Mouse (Mus musculus) midbrain, embryonic 13.5 days (tissue): Measurements from ENCODE around the gene Usf1. TPM values are rescaled to one million over a fixed set of nuclear protein-coding genes. Genes with fewer than 3 reads are reported as not detected.

Experiments used
- ATAC-seq: fragments of 200-750 bp; cut with Nextera tagmentation; 2 replicates; pipeline ENCODE4 v1.8.0; 2017; ENCODE audit warnings: mild to moderate bottlenecking, moderate TSS enrichment, moderate library complexity
- H3K27ac ChIP-seq: fragments of 300-500 bp; sonication (generic); 2 replicates; pipeline ENCODE4 v1.5.1; 2015; ENCODE audit warnings: inconsistent platforms, mild to moderate bottlenecking, moderate library complexity
- H3K27me3 ChIP-seq: fragments of 300-500 bp; sonication (generic); 2 replicates; pipeline ENCODE4 v1.6.1; 2015; ENCODE audit warnings: mild to moderate bottlenecking, inconsistent platforms
- H3K36me3 ChIP-seq: fragments of 300-500 bp; sonication (generic); 2 replicates; pipeline ENCODE4 v1.6.1; 2015; ENCODE audit warnings: mild to moderate bottlenecking, inconsistent platforms
- H3K4me1 ChIP-seq: fragments of 300-500 bp; sonication (generic); replicated peaks from 2 replicates; pipeline ENCODE4 v1.6.1; 2015; ENCODE audit warnings: inconsistent platforms
- H3K4me2 ChIP-seq: fragments of 300-500 bp; sonication (generic); replicated peaks from 2 replicates; pipeline ENCODE4 v1.6.1; 2015; ENCODE audit warnings: moderate library complexity, mild to moderate bottlenecking, inconsistent platforms
- H3K4me3 ChIP-seq: fragments of 300-500 bp; sonication (generic); replicated peaks from 2 replicates; pipeline ENCODE4 v1.5.1; 2015; ENCODE audit warnings: mild to moderate bottlenecking, inconsistent platforms
- H3K9ac ChIP-seq: fragments of 300-500 bp; sonication (generic); replicated peaks from 2 replicates; pipeline ENCODE4 v1.6.1; 2015; ENCODE audit warnings: mild to moderate bottlenecking, inconsistent platforms
- H3K9me3 ChIP-seq: fragments of 300-500 bp; sonication (generic); 2 replicates; pipeline ENCODE4 v1.6.1; 2016; ENCODE audit warnings: mild to moderate bottlenecking, inconsistent platforms
- WGBS: fragments of 180-500 bp; shearing (Covaris S2); methylation state at CpG from one replicate; pipeline ENCODE4 v1.1.7; 2015; 5-methylcytosine and 5-hydroxymethylcytosine counted together
- polyA plus RNA-seq: library from polyadenylated mRNA; unstranded; fragments of >200 nt; fragmentation: Nextera tagmentation; extraction: Ambion mirVana; gene quantifications from 2 replicates; pipeline ENCODE4 v1.2.1, GENCODE M21; 2015

Gene Usf1
- polyA plus RNA-seq, 1 experiment from 2014 or later = 237 TPM

GRCm38 (mm10) chr1:171441466-171442412 lies 30.6 kb downstream of the Usf1 start:
- H3K9me3 ChIP-seq = peaks cover 6% of the 10 kb centered on the region; the same call in 1 of the 2 replicates
- no peak for ATAC-seq
- H3K27ac ChIP-seq = no peak overlapping the region
- no peak overlapping the region for H3K4me2 ChIP-seq
- H3K4me3 ChIP-seq = no peak overlapping the region
- H3K36me3 ChIP-seq = no peaks in the 10 kb centered on the region
- peaks cover 19% of the 10 kb centered on the region for H3K4me1 ChIP-seq
- 66% methylated on average over 7 of the region's 7 CpGs for WGBS
- no peak overlapping the region for H3K9ac ChIP-seq
- peaks cover 45% of the 10 kb centered on the region for H3K27me3 ChIP-seq

DNA sequence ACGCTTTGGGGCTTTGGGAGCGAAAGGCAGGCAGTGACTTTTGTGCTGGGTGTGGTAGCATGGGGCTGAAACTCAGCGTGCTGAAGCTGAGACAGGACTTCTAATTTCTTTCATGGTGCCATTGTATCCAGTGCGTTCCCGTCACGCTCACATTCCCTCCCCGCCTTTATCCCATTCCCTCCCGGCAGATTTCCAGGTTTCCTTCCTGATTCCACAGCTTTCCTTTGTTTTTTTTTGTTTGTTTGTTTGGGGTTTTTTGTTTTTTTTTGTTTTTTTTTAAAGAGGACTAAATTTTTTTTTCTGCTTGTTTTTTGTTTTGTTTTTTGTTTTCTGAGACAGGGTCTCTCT lies 31.3 kb downstream of the Usf1 start:
- Histone ChIP-seq H3K4me1 (peaks cover 15% of the 10 kb centered on the region), H3K4me3 (no peak overlapping the region), H3K27ac (no peak overlapping the region), H3K27me3 (peaks cover 39% of the 10 kb centered on the region), H3K9me3 (peaks cover 6% of the 10 kb centered on the region; the same call in 1 of the 2 replicates), H3K9ac (no peak overlapping the region), H3K36me3 (no peaks in the 10 kb centered on the region), H3K4me2 (no peak overlapping the region)
- WGBS = 56% methylated on average over 8 of the region's 8 CpGs
- no peak for ATAC-seq

- Histone ChIP-seq H3K9ac (no peak overlapping the region), H3K27me3 (peaks cover 12% of the 10 kb centered on the region), H3K27ac (no peak overlapping the region), H3K4me2 (no peak overlapping the region), H3K4me1 (0 out of 2 replicates have a peak, but pooled peaks cover under 1% of the 10 kb centered on the region), H3K36me3 (no peaks in the 10 kb centered on the region), H3K4me3 (no peak overlapping the region), H3K9me3 (peaks cover 6% of the 10 kb centered on the region; the same call in 1 of the 2 replicates)
- WGBS = 89% methylated on average over 5 of the region's 5 CpGs
- ATAC-seq = no peak
Observed at GRCm38 (mm10) chr1:171445050-171445449, 33.9 kb downstream of the Usf1 start.

DNA sequence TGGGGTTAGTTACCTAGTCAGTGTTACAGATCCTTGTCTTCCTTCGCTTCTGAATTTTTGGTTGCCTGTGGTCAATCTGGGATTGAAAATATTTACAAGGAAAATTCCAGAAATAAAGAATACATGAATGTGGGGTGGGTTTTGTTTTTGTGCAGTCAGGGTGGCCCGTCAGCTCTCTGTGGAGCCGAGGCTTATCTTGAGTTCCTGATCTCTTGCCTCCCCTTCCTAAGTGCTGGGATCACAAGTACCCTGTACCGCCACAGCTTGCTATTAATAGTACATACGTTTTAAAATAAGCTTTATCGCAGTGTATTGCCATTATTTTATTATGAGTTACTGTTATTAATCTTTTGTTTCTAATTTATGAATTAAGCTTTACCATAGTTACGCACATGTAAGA lies 35.7 kb downstream of the Usf1 start:
- no peak for ATAC-seq
- Histone ChIP-seq H3K36me3 (no peaks in the 10 kb centered on the region), H3K27me3 (no peaks in the 10 kb centered on the region), H3K9ac (no peak overlapping the region), H3K4me1 (no peaks in the 10 kb centered on the region), H3K27ac (no peak overlapping the region), H3K9me3 (peaks cover 6% of the 10 kb centered on the region; the same call in 1 of the 2 replicates), H3K4me3 (no peak overlapping the region), H3K4me2 (no peak overlapping the region)
- 83% methylated on average over 7 of the region's 7 CpGs for WGBS

DNA sequence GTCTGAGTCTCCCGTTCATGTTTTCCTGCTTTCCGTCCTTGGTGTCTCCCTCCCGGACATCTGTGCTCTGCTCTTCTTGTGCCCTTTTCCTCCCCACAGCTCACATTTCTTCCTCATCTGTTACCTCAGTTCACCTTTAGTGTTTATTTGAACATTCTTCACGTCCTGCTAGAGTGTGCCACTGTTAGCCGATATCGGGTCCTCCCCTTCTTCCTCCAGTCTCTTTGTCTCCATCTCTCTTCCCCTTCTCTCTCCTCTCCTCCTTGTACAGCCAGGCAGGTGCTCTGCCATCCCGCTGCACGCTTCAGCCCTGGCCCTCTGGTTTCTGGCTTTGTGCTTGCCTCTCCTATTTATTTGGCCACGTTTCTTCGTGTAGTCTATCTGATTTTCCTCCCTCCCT lies 36.6 kb downstream of the Usf1 start:
- Histone ChIP-seq H3K27ac (no peak overlapping the region), H3K36me3 (no peaks in the 10 kb centered on the region), H3K27me3 (no peaks in the 10 kb centered on the region), H3K4me2 (no peak overlapping the region), H3K4me3 (no peak overlapping the region), H3K4me1 (no peaks in the 10 kb centered on the region), H3K9ac (no peak overlapping the region), H3K9me3 (peaks cover 6% of the 10 kb centered on the region; the same call in 1 of the 2 replicates)
- 84% methylated on average over 10 of the region's 10 CpGs for WGBS
- ATAC-seq = no peak

DNA sequence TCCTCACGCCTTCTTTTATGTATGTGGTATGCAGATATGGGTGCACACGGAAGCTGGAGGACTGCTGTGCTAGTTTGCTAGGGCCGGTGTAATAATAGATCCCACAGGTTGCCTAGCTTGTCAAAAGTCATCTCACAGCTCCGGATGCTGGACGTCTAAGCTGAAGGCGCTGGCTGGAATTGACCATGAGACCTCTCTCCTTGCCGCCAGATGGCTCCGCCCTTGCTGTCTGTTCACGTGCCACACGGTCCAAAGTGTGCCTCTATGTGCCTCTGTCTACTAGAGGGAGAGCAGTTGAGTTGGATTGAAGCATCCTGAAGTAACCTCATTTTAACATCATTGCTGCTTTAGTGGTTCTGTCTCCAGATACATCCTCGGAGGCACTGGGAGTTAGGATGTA lies 38.9 kb downstream of the Usf1 start:
- H3K4me1 ChIP-seq = no peaks in the 10 kb centered on the region
- no peak overlapping the region for H3K4me2 ChIP-seq
- no peaks in the 10 kb centered on the region for H3K9me3 ChIP-seq
- H3K36me3 ChIP-seq = no peaks in the 10 kb centered on the region
- 86% methylated on average over 11 of the region's 11 CpGs for WGBS
- H3K9ac ChIP-seq = no peak overlapping the region
- no peak for ATAC-seq
- no peak overlapping the region for H3K27ac ChIP-seq
- H3K27me3 ChIP-seq = no peaks in the 10 kb centered on the region
- H3K4me3 ChIP-seq = no peak overlapping the region

GRCm38 (mm10) chr1:171451001-171451400 lies 39.9 kb downstream of the Usf1 start:
- no peak for ATAC-seq

GRCm38 (mm10) chr1:171452522-171452921 lies 41.4 kb downstream of the Usf1 start:
- WGBS = 81% methylated on average over 5 of the region's 5 CpGs
- H3K9ac ChIP-seq = no peak overlapping the region
- no peaks in the 10 kb centered on the region for H3K36me3 ChIP-seq
- H3K27ac ChIP-seq = no peak overlapping the region
- no peak for ATAC-seq
- no peaks in the 10 kb centered on the region for H3K27me3 ChIP-seq
- H3K4me1 ChIP-seq = no peaks in the 10 kb centered on the region
- no peaks in the 10 kb centered on the region for H3K9me3 ChIP-seq
- no peak overlapping the region for H3K4me2 ChIP-seq
- H3K4me3 ChIP-seq = no peak overlapping the region

More at GRCm38 (mm10) chr1:171451001-171451400, 39.9 kb downstream of the Usf1 start:
- Histone ChIP-seq H3K27me3 (no peaks in the 10 kb centered on the region), H3K4me3 (no peak overlapping the region), H3K4me1 (no peaks in the 10 kb centered on the region), H3K9me3 (no peaks in the 10 kb centered on the region), H3K9ac (no peak overlapping the region), H3K36me3 (no peaks in the 10 kb centered on the region), H3K4me2 (no peak overlapping the region), H3K27ac (no peak overlapping the region)
- 90% methylated on average over 10 of the region's 10 CpGs for WGBS

DNA sequence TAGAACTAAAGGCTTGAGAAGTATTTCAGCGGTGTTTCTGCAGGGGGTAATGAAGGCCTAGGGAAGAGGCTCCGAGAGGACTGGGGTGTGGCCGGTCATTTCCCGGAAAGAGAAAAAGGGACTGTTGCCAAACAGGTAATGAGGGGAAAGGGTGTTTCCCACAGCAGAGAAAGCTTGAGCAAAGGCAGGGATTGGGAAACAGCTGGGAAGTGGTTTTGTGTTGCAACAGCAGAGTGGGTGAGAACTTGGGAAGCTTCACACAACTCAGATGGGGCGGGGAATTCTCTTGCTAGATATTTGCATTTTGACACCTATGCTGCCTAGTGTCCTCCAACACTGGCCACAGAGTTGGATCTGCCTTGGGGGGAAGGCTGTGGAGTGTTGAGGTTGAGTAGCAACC lies 41.8 kb downstream of the Usf1 start:
- H3K4me1 ChIP-seq = no peaks in the 10 kb centered on the region
- H3K36me3 ChIP-seq = no peaks in the 10 kb centered on the region
- no peak overlapping the region for H3K4me2 ChIP-seq
- no peak overlapping the region for H3K27ac ChIP-seq
- no peak overlapping the region for H3K9ac ChIP-seq
- H3K27me3 ChIP-seq = no peaks in the 10 kb centered on the region
- 90% methylated on average over 5 of the region's 5 CpGs for WGBS
- no peaks in the 10 kb centered on the region for H3K9me3 ChIP-seq
- ATAC-seq = no peak
- H3K4me3 ChIP-seq = no peak overlapping the region

DNA sequence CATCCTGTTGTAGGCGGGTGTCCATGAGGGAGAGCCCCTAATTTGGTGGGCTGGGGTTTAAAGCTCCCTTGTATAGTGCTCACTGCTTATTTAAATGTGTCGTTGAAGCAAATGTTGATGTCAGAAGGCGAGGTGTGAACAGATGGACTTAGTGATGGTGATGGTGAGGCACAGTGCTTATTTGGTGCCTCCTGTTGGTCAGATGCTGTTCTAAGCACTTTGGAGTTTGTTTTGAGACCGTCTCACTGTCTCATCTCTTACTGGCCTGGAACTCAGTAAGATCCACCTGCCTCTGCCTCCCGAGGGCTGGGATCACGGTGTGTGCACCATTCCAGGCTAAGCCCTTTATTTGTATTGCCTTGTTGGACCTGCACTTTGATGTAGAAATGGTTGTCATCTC lies 43.8 kb downstream of the Usf1 start:
- H3K4me1 ChIP-seq = peaks cover 5% of the 10 kb centered on the region
- WGBS = 83% methylated on average over 6 of the region's 6 CpGs
- H3K36me3 ChIP-seq = no peaks in the 10 kb centered on the region
- H3K27me3 ChIP-seq = no peaks in the 10 kb centered on the region
- no peak overlapping the region for H3K4me2 ChIP-seq
- ATAC-seq = no peak
- H3K9me3 ChIP-seq = no peaks in the 10 kb centered on the region
- no peak overlapping the region for H3K4me3 ChIP-seq
- H3K9ac ChIP-seq = no peak overlapping the region
- H3K27ac ChIP-seq = no peak overlapping the region

DNA sequence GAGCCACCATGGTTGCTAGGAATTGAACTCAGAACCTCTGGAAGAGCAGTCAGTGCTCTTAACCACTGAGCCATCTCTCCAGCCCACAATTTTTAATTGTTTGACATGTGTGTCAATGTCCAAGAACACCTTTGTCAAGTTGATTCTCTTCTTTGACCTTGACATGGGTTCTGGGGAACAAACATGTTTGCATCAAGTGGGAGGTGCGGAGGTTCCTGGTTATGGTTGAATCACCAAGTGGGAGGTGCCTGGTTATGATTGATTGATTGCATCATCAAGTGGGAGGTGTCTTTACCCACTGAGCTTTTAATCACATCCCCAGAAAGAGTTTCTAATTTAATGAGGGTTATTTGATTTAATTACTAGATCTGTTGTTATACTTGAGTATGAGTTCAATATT lies 46.5 kb downstream of the Usf1 start:
- 95% methylated on average over 1 of the region's 1 CpGs for WGBS
- no peaks in the 10 kb centered on the region for H3K36me3 ChIP-seq
- H3K9me3 ChIP-seq = no peaks in the 10 kb centered on the region
- H3K4me3 ChIP-seq = no peak overlapping the region
- H3K4me1 ChIP-seq = peaks cover 12% of the 10 kb centered on the region
- H3K27me3 ChIP-seq = no peaks in the 10 kb centered on the region
- ATAC-seq = no peak
- no peak overlapping the region for H3K4me2 ChIP-seq
- H3K27ac ChIP-seq = no peak overlapping the region
- no peak overlapping the region for H3K9ac ChIP-seq

DNA sequence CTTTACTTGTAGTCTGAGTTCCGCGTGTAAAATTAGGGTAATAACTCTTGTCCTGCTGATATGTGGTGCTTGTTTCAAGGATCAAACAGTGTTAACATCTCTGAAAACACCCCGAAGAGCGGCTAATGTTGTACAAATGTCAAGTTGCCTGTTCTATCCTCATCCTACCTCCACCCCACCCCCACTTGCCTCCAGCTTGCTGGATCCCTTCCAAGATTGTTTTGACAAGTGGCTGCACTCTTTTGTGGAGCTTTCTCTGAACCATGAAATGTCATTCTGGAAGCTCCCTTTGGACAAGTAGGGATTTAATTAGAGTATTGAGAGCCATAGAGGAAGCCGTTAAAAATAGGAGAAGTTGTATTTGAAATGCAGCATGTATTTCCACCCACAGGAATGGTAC lies 48.7 kb downstream of the Usf1 start:
- 51% methylated on average over 5 of the region's 5 CpGs for whole genome bisulfite sequencing

More for the DNA sequence above, 48.7 kb downstream of the Usf1 start:
- Histone ChIP-seq H3K27ac (no peak overlapping the region), H3K9ac (no peak overlapping the region), H3K36me3 (no peaks in the 10 kb centered on the region), H3K9me3 (no peaks in the 10 kb centered on the region), H3K4me3 (no peak overlapping the region), H3K4me1 (peaks cover 12% of the 10 kb centered on the region), H3K27me3 (no peaks in the 10 kb centered on the region), H3K4me2 (peak overlapping the region; percentile 9; the same call in 1 of the 2 replicates)
- no peak for ATAC-seq
